Mouse (Mus musculus) heart, adult 2 months (tissue): ENCODE data around the gene Prkag1.
A peak's percentile ranks its signal among the peaks of the same experiment; 100 is the strongest.

ENCODE experiments used
- CTCF ChIP-seq: fragments of 200-600 bp; IDR thresholded peaks from 2 replicates; pipeline ENCODE4 v1.8.1; 2022; ENCODE audit warnings: antibody characterized with exemption, mild to moderate bottlenecking, moderate library complexity
- EP300 ChIP-seq: fragments of 200-500 bp; IDR thresholded peaks from 2 replicates; pipeline ENCODE4 v1.6.1; 2011; ENCODE audit warnings: low read depth, low read length, control low read depth; ENCODE audit not compliant: insufficient read depth

GRCm38 (mm10) chr15:98799396-98799795 lies 31.9 kb downstream of the Prkag1 start:
- peak; percentile 93 for TF ChIP-seq CTCF
- TF ChIP-seq EP300, result no peak
